Mouse (Mus musculus) central nervous system, embryonic 14 days (tissue): Measurements from ENCODE around the gene Slk. TPM values are rescaled to one million over a fixed set of nuclear protein-coding genes. Genes with fewer than 3 reads are reported as not detected.

ENCODE experiments used
- polyA plus RNA-seq: library from polyadenylated mRNA; depleted of rRNA; stranded (reverse); fragments of >200 nt; gene quantifications from 2 replicates; pipeline ENCODE4 v1.2.3, GENCODE M21; 2012; rRNA removed

The Slk gene
- 26.5 and 27.4 TPM in 2 replicates for polyA plus RNA-seq

GRCm38 (mm10) chr19:47579225-47579787 is at the start of gene Slk:
Gene Slk, plus strand, starts transcription at chr19:47579678.

GRCm38 (mm10) chr19:47537300-47537792 is 42.1 kb upstream of the Slk start, which contains the start of gene Stn1:
Gene Stn1, minus strand, starts transcription at chr19:47537507.

GRCm38 (mm10) chr19:47691994-47692393 is 112.5 kb downstream of the Slk start, which contains the start of gene Col17a1:
Gene Col17a1, minus strand, starts transcription at chr19:47692094.

Other genes with a start within 250 kb of the Slk start
- 12.9 and 20.8 TPM in 2 replicates for gene Sh3pxd2a, start 115.3 kb upstream of the Slk start, polyA plus RNA-seq
- gene Stn1, start 42.2 kb upstream of the Slk start, polyA plus RNA-seq, result 25.9 and 30.4 TPM in 2 replicates
- gene Col17a1, start 112.4 kb downstream of the Slk start, polyA plus RNA-seq, result 0.47 and 4.0 TPM in 2 replicates
- gene Sfr1, start 152.0 kb downstream of the Slk start, polyA plus RNA-seq, result 121 and 122 TPM in 2 replicates